Mouse (Mus musculus): ENCODE measurements at regions not wholly inside any gene's neighbourhood (a gene's known extent, or its start where the extent isn't known, plus 50 kb on each side); places are given as distances from the start of the nearest gene placed in this dataset.

DNA sequence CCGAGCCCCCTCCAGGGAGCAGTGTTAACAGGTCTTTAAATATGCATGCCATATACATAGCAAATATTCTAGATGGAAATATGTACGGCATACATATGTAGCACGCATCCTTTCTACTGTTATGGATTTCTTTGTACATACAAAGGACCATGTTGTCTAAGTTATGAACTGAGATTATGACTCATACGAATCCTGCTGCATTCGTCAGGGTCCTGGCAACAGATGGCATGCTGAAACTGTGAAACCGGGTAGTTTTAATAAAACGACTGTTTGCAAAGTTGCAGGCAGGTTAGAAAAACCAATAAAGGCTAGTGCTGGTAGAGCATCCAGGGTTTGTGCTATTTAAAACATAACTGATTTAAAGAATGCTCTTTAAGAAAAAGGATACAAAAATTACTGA, 88.8 kb upstream of the Tlk1 start:
- no peak for DNase-seq

DNA sequence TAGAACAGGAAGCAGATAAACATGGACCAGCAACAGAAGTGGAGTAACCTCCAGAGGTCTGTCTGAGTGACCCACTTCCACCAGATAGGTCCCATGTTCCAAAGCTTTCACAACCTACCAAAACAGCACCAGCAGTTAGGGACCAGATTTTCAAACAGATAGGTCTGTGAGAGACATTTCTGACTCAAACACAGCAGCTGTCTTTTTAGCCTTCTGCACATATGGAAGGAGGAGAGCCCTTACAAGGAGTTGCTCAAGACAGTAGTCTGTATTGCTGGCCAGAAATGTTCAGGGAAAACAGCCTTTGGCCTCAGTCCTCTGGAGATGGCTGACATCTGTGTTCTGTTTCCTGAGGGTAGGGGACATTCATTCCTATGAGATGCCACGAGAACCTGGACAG, 83.9 kb upstream of the Tlk1 start:
- DNase-seq = no peak

DNA sequence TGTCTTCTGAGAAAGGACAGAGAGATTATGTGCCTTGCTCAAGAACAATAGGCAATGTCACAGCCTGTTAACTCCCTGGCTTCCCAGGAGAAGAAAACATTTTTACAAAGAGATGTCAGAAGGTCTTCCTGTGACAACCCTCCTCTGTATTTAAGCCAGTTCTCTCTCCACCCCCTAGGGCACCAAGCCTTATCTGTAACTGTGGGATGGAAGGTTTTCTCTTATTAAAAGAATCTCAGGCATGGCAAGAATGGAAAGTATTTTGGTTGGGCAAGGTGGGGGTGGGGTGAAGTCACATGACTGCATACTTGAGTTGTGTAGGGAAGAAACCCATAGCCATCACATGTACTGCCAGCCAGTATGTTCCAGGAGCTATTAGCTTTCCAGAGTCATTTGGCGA, 83.1 kb upstream of the Tlk1 start:
- DNase-seq = no peak

DNA sequence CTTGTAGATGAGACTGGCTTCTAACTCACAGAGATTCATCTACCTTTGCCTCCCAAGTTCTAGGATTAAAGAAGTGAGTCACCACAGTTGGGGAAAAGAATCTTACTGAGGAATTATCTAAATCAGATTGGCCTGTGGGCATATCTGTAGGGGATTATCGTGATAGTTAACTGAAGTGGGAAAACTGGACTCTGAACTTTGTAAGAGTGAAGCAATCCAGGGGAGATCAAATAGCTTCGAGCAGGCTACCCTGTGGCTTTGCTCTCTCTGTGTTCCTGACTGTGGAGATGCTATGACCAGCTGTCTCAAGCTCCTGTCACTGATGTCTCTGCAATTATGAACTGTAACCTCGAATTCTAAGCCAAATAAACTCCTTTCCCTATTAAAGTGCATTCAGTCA, 80.7 kb upstream of the Tlk1 start:
- no peak for DNase-seq

DNA sequence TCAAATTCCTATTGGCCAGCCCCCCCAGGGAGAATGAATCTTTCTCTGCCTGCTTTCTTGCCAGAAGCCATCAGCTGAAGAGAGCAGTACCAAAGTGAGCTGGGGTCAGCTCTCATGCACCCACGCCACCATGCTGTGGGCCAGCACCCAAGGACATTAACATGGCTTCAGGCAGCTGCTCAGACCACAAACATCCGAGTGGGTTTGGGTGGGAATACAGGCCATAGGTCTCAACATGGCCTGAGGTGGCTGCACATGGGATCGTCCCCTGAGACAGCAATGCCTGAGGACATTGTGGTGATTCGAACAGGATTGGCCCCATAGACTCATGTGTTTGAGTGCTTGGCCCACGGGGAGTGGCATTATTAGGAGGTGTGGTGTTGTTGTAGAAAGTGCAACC, 78.9 kb upstream of the Tlk1 start:
- DNase-seq = no peak

DNA sequence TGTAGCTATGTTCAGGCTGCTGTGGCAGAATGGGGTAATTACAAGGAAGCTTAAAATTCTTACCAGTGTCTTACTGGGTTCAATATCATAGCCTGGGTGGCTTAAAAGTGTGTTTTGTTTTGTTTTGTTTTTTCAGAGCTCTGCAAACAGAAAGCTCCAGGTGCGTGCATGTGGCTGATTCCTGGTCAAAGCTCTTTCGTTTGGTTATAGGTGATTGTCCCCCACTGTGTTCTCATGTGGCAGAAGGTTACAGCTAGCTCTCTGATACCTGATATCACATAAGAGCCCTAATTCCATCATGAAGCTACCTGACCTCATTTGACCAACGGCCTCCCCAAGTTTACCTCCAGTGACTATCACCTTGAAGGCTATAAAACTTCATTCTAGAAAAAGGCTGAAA, 76.7 kb upstream of the Tlk1 start:
- no peak for DNase-seq

DNA sequence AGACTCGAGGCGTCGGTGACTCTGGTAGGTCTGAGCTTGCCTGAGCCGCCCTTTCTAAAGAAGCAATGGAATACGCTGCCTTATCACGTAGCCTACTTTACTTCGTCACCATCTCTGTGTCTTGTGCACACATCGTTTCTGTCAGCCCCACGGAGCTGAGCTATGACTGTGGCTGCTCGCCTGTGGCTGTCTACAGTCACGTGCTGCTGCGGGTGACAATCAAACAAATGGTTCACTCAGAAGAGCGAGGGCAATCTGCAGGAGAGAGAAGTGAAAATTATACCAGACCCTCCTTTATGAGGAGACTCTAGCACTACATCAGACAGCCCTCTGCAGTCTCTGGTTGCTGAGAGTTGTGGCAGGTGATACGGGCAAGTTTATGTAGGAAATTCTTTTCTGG, 76.0 kb upstream of the Tlk1 start:
- DNase-seq = peak; percentile 28

DNA sequence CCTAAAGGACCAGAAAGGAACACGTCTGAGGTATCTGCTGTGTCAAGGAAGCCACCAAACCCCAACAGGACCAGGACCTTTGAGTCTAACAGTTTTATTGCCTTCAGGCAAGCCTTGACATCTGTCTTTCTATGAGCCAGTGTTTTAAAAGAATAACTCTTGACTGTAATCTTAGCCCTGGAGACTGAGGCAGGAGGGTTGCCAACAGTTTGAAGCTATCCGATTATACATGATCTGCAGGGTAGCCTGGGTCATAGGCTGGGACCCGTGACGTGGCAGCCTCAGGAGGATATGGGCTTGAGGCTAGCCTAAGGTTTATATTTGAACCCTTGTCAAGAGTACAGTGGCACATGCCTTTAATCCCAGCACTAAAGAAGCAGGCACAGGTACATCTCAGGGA, 73.5 kb upstream of the Tlk1 start:
- DNase-seq = no peak

DNA sequence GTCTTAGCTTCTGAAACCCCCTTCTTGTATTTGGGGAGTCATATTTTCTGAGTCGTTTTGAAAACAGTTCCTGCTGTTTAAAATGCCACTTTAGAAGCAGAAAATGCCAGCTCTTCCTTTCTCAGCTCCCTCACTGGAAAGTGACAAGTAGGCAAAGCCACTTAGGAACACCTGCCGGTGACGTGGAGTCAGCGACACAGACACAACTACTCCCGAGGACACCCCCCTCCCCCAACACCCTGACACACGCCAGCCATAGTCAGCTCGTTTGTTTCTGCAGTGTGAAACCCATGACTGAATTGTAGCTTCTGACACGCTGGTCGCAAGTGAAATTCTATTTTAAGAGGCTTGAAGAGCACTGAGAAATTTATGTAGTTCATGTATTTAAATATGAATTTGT, 72.9 kb upstream of the Tlk1 start:
- no peak for DNase-seq

DNA sequence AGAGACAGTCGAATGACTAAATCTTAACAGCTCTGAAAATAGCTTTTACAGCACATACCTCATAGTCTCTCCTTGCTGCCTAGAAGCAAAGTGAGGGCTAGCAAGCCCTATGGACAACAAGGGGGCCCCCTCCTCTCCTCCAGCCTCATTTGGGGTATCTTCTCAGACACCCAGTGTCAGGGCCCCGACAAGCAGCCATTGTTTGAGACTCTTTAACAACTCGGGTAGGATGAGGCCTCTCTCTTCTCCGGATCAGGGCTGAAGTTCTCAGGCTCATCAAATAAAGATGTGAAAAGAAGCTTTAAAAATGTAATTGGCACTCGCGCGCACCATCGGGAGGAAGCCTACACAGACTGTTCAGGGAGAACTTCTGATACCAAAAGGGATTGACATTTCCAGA, 71.8 kb upstream of the Tlk1 start:
- no peak for DNase-seq

DNA sequence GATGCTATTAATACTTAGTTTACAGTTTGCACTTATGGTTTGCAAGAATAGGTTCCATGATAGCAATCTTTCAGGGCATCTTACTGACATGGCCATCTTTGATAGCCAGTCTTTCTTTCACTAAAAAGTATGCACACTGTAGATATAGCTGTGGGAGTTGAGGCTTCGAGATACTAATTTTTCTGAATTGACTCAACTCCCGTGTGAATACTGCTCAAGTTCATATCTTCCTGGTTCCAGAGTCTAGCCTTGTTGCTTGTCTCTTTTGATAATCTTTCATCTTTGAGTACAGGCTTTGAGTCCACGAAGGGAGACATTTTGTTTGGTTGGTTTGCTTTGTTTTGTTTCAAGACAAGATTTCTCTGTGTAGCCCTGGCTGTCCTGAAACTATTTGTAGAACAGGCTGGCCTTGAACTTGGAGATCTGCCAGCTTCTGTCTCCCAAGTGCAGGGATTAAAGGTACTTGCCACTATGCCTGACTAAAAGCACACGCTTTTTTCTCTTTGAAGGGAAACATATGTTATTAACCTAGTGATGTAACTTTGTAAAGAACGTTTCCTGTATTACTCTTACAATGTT, 64.1 kb upstream of the Tlk1 start:
- DNase-seq = peak; percentile 26

DNA sequence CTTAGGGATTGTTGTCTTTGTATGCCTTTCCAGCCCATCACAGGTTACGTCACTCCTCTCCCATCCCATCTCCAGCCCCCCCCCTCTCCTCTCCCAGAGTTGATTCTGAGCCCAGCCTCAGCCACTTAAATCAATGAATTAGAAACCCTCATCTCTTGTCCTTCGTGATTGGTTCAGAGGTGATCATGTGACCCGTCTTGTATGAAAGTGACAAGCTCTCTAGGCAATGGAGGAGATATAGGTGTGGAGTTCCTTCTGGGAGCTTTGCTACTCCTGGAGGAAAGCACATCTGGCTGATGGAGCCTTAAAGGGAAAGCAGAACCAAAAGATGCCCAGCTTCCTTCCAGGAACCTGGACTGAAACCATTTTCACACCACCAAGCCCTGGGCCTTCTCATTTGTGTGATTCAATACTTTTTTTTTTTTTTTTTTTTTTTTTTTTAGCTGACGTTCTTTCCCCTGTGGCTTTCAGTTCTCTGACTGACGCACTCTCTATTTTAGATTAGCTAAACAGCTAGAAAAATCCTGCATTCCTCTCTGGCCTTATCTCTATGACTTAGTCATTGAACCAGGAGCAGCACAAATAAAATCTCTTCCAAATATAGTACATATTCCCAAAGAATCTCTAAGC, 63.4 kb upstream of the Tlk1 start:
- no peak for DNase-seq

DNA sequence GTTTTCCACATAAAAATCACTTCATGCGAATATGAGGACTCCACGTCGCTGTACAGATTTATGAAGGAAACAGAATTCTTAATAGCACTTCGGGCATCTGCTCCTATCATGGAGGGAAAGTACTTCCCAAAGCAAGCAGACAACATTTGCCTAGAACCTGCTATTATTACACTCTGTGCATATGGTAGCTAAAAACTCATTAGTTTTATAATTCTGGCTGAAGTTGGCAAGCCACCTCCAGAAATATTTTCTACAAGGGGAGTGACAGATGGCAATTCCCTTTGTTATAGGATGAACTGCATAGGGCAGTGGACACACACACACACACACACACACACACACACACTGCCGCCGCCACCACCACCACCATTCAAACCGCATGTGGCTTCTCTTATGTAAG, 61.3 kb upstream of the Tlk1 start:
- DNase-seq = no peak

DNA sequence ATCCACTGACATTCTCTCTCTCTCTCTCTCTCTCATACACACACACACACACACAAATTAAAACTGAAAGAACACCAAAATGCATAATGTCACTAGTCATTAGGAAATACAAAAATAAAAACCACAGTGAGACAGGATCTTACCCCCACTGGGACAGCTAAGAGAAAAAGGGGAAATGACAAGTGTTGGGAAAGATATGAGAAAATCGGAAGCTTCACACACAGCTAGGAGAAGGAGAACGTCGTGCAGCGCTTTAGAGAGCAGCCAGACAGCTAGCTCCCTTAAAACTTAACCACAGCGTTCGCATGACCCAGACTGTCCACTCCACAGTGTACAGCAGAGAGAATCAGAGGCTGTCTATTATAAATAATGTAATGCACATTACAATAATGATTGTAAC, 60.1 kb upstream of the Tlk1 start:
- peak; percentile 46 for DNase-seq

DNA sequence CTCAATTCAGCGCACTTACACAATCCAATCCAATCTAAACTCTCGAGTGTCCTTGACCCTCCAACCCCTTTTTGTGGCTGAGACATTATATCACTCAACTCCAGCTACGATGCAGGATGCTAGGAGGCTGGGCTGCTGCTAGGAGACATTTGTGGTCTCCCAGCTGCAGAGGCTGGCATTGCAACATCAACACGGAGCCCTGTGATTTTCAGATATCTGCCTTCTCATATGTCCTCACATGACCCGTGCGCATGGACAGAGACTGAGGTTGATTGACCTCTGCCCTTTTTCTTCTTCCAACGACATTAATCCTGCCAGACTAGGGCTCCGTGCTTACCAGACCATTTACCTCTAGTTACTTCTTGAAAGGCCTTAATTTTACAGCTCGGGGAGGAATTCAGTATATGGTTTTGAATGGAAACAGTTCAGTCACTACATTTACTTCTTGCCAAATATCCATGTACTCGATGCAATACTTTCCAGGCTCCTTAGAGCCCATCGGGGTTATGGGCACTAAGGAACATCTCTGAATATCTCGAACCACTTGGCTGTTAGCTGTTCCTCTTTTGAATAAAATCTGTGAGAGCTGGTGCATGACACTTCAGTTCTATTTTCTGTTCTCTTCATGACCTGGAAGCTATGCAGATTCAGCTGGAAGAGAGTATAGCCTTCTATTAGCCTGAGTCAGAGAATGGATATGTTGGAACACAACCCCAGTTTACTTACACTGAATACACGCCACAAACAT, 52.0 kb upstream of the Tlk1 start:
- DNase-seq = peak; percentile 52

DNA sequence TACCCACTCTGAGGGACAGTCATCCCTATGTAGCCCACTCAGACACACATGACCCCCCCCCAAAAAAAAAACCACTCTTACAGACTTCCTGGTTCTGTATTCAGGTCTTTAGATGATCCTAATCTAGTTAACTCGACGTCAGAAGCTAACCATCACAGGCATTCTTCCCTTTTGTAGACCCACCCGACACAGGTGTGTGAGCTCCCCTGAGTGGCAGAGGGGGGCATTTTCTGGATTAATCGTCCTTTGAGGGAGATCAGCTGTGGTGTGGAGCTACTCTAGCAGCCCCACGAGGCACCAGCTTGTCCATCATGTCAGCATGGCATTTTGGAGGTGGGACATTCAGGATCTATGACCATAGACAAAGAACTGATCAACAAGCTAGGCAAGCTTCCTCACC, 50.7 kb upstream of the Tlk1 start:
- no peak for DNase-seq

Measured in lung, postnatal 36 days (tissue).